Mouse (Mus musculus) thymus, adult 18-20 months (tissue): ENCODE data around the gene Tectb.
"Not testable (repeated sequence)": the region's sequence is repeated elsewhere in the genome, so short reads cannot be mapped to it uniquely, and the experiment has no call there.

Experiments
- DNase-seq, 2 experiments: peaks; one replicate each; pipeline ENCODE4 v3.0.0; 2022; ENCODE audit warnings: mixed read lengths in 2 of 2

Gene Tectb

DNA sequence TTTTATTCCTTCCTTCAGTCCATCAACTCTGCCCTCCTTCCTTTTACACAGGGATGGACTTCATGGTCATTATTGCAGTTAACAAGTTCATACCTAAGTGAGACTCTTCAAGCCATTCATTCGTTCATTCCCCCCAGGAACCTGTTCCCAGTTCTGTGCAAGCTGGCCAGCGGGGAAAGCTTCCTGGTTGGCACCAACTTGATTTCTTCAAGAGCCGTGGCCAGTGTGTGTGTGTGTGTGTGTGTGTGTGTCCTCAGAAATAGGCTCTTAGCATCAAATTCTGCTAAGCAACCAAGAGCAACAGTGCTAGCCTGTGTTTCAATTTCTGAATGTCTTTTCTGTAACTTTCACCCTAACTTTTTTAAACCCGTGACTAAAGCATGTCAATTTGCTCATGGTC, 14.6 kb upstream of the Tectb start:
- DNase-seq: no peak

GRCm38 (mm10) chr19:55166741-55167140, 13.8 kb upstream of the Tectb start:
- no peak for DNase-seq

DNA sequence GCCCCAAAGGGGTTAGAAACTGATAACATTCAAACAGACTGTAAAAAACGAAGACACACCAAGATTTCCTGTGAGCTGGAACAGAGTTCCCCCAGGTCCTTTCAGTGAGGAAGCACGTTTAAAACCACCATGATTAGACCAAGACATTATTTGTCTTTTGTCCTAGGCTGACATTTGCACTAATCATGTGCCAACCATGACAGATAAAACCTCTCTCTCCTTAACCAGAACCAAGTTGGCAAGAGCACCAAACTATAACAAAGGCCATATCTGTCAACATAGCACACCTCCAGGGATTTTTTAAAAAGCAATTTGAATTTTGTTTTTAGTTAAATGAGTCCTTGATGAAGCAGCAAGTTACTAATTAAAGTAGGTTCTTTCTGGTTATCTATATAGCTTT, 12.8 kb upstream of the Tectb start:
- DNase-seq: no peak

GRCm38 (mm10) chr19:55168360-55168759, 12.2 kb upstream of the Tectb start:
- no peak for DNase-seq

GRCm38 (mm10) chr19:55169236-55169729, 11.2 kb upstream of the Tectb start:
- DNase-seq: not testable (repeated sequence)

GRCm38 (mm10) chr19:55170399-55170798, 10.1 kb upstream of the Tectb start:
- DNase-seq: no peak

DNA sequence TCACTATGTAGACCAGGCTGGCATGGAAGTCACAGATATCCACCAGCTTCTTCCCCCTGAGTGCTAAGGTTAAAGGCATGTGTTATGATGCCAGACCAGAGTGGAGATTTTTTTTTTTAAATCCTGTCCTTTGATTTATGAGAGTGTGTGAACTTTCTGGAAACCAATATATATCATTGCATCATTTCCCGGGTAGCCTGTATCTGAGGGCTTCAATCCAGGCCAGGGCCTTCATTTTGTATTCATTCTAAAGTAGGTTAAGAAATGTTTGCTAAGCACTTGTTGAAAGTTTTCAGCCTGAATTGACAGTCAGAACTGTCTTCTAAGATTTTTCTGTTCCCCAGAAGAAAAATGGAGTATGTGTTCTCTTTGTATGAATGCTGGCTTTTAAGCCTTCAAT, 8.9 kb upstream of the Tectb start:
- no peak for DNase-seq

DNA sequence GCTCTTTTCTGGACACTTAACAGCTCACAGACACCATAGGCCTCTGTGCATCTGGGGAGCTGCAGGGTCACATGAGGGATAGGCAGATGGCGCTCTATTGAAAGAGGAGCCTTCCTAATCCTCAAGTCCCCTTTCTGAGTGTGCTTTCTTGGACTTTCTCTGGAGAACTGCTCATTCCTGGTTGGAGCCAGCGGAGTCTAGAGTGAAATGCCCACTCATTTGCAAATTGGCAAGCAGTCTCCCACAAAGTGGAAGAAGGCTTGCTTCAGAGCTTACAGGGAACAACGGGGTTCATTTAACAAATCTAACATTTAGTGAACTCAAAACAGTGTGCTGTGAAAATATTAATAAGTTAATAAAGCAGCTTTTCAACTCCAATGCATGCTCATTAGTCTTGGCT, 3.4 kb upstream of the Tectb start:
- DNase-seq: no peak

GRCm38 (mm10) chr19:55184442-55184841, 3.9 kb downstream of the Tectb start:
- no peak for DNase-seq

- DNase-seq: no peak
These were observed 4.5 kb downstream of the Tectb start for GRCm38 (mm10) chr19:55185074-55185473.

DNA sequence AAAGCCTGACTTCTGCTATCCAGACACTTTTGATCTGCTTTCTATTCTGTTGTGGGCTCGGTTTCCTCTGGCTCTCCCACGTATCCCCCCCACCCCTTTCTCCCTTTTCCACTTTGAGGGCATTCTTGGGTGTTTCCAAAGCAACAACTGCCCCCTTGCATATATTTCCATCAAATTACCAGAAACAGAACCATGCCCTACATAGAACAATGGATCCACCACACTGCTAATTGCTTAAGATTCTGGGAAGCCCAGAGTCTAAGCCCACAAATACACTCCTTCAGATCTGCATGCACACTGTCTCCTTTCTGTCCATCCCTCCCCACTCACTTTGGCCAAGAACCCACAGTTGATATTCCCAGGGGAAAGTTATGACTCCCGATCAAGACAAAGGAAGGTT, 5.1 kb downstream of the Tectb start:
- no peak for DNase-seq

- DNase-seq: no peak
These were observed 9.5 kb downstream of the Tectb start for GRCm38 (mm10) chr19:55190065-55190464.

- no peak for DNase-seq
These were observed 11.1 kb downstream of the Tectb start for GRCm38 (mm10) chr19:55191596-55191995.

DNA sequence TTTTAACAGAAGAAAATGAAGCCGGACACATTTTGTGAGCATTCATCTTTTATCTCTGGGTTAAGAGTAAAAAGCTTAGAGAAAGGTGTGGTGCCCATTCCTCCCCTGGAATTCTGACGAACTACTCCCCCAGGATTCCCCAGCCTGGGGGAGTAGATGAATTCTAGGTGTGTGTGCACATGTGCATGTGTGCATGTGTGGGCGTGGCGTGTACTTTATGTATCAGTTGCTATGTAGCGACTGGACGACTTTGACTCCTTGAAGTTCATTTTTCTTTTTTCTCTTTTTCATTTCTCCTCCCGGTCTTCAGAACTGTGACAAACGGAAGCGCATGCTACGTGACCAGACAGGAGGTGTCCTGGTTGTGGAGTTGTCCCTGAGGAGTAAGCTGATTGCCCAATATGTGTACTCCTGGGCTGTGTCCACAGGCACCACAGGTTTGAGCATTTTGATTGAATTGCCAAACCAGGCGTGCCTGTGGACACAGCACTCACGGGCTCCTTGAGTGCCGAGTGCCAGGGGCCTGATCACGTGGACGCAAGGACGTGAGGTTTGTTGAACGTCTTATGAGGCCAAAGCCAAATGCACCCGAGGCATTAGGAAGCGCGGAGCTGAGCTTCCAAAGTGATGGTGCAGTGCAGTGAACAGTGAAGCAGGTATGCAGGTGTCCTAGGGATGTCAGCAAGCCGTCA, 11.9 kb downstream of the Tectb start:
- no peak for DNase-seq

DNA sequence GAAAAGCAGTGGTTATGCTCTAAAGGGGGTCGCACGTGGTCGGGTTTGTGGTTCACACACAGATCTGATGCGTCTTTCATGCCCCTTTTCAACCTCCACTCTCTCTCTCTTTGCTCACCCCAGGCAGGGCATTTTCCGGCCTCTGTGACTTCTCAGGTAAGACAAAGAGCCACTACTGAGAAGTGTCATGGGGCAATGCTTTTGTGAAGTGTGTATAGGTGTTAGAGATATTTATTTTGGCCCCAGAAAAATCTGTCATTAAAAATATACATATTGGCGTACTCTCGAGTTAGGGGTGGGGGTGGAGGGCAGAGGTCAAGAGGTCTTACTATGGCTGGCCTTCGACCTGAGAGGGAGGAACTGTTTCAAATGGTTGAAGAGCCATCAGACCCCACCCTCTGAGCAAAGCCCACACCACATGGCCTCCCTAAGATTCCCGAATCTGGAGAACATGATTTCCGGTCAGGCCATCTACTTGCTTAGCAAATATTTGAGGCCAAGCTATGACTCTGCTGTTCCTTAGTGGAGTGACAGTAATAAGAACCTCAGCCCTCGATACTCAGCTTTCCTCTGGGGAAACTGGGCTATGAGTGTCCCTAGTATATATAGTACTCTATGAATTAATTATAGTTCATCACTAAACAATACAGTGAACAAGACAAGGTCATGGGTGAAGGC, 13.3 kb downstream of the Tectb start:
- DNase-seq: no peak

DNA sequence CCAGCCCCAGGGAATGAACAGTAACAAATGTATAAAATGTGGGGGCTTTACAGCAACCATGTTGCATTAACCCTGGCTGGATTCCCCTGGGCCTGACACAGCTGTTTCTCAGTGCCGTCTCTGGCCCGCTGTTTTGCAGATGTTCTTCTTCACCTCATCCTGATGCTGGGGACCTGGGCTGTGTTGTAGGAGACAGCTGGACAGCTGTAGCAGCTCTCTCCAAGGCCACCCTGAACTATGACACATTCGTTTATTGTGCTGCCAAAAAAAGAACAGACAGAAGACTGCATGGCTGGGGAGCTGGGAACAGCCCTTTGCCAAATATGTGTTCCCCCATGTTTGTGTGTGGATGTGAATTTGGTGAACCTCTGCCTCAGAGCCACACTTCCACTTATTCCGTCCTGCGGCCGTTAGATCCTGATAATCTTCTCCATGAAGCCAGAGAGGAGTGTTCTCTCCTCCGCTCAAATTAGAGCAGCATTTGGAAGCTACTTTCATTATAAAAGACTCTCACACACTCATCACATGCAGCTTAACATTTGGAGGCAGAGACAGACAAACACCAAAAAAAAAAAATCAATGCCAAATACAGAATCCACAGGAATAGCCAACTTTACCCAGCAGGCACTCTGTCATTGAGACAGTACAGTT, 14.1 kb downstream of the Tectb start:
- DNase-seq: no peak

- DNase-seq: no peak
These were observed 15.0 kb downstream of the Tectb start for GRCm38 (mm10) chr19:55195574-55195973.

DNA sequence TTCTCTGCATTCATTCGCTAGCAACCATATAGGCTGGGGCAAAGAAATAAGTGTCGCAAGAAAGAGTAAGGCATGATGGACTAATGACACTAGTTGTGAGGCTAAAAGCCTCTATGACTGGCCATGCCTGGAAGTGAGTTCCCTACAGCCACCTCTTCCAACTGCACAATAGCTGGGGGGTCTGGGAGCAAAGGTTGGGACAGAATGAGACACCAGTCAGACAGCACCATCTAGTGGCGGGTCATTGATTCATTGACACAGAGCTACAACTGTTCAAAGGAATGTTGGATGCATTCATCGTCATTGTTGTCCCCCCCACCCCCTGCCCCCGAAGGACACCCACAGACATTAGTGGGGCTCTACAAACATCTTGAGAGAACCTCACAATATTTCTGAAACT, 17.8 kb downstream of the Tectb start:
- DNase-seq: no peak

GRCm38 (mm10) chr19:55206482-55207138, 26.1 kb downstream of the Tectb start:
- DNase-seq: no peak

- DNase-seq: no peak
These were observed 26.7 kb downstream of the Tectb start for GRCm38 (mm10) chr19:55207205-55207604.

DNA sequence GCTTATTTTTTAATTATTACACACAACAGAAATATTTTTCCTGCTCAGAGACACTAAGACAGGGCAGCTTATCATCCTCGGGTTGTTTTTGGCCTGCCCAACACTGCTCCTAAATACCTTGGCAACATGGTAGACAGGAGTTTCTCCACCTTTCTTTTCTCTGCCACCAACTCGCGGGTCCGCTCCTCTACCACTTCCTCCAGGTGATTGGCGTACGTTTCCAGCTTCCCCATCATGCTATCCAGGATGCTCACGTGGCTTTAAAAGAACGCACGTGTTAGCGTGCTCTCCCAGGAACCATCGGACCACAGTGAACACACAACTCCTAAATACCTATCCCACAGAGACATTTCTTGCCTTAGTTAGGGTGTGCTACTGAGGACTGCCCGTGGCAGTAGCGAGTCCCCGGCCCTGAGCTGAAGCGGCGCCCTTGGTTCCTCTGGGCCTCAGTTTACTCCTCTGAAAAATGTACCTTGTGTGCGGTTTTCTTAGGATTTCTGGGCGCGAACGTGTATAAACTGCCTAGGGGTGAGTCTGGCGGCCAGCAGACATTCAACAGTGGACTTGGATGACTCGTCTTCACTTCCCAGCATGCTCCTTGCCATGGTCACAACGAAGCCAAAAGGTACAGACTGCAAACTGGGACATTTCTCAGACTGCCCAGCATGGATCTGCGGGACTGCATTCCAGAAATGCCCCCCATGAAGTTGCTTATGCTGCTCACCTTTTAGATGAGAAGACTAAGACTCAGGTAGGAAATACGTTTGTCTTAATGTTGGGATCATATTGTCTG, 27.4 kb downstream of the Tectb start:
- no peak for DNase-seq

GRCm38 (mm10) chr19:55208654-55209053, 28.1 kb downstream of the Tectb start:
- DNase-seq: no peak

GRCm38 (mm10) chr19:55209084-55209483, 28.6 kb downstream of the Tectb start:
- DNase-seq: no peak
